Mouse (Mus musculus) cortical plate, adult 2 months (tissue): Measurements from ENCODE around the gene Pak6.

Source experiments
- CTCF ChIP-seq: fragments of 200-500 bp; IDR thresholded peaks from 2 replicates; pipeline ENCODE4 v1.5.1; 2011; ENCODE audit warnings: mild to moderate bottlenecking, control low read depth, low read length; ENCODE audit not compliant: insufficient read depth; ENCODE audit errors: extremely low read depth
- POLR2A ChIP-seq: fragments of 200-500 bp; IDR thresholded peaks from 2 replicates; pipeline ENCODE4 v1.6.1; 2011; ENCODE audit warnings: mild to moderate bottlenecking, low read length, control low read depth; ENCODE audit not compliant: insufficient read depth; ENCODE audit errors: extremely low read depth

DNA sequence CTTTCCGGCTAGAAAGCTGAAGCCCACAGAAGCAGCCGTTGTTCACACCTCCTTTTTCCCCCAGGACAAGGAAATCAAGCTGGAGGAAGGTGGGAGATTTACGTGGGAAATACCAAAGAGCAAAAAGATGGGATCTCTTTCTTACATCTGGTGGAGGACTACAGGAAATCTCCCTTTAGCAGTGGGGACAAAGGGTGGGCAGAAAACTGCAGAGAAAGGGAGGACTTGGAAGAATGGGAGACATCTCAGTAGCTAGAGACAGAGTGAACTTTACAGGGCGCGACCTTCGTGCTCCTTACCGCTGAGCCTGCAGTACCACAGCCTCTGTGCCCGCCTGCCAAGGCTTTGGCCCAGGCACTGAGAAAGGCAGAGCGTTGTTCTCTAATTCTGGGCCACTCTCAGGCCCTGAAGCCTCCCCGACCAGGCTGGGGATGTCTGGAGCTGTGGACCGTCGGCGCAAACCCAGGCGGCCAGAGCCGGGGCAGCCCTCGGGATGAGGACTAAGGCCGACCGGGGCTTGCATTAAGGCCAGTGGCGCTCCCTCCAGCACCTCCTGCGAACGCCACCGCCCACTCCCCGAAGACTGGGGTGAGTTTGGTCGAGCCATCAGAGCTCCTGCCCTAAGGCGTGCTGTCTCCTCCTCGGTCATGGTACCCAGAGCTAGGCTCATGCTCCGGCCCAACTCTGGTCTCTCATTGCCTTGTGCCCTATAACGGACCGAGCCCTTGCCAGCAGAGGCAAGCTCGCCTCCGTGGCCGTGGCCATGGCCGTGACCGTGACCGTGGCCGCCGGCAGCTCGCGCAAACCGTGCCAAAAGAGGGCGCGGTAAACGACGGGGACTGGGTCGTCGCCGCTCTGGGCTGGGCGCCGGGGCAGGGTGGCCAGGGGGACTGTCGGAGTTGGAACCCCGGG, 39.1 kb downstream of the Pak6 start:
- TF ChIP-seq POLR2A, result no peak
- TF ChIP-seq CTCF, result no peak
